16 mouse cellular contexts compared by ENCODE assay signal in the genomic region with DNA sequence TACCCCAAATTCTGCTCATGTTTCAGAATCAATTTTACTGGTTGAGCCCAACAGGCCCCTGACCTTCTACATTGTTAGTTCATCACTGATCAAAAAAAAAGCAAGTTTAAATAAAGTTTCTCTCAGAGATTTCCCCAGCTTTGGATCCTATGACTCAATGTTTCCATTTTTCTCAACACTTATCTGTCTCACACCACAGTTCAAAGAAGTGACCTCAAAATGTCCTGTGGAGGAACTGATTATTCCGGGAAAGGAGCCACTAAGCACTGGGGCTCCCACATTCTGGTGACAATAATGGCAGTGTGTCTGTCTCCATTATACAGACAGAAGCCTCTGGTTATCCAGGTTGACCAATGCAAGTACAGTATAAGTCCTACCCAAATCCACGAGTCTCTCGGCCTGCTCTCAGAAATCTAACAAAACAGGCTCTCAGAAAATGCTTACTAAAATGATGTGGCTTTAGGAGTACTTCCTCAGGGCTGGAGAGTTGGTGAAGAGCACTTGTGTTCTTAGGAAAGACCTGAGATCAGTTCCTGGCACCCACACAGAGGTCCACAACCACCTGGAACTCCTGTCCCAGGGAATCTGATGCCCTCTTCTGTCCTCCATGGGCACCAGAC.
DNase-seq lines count a peak whose midpoint lies in the region; ATAC-seq and TF ChIP-seq lines count a peak whose summit lies in the region.
"Had no signal": no experiment of that assay in that cellular context is flagged by ENCODE, and none has a peak within 500 bp of the region (broad histone marks: within the 10 kb centered on the region; RNA-seq: fewer than 3 reads in every experiment).

No protein-coding gene starts in this region.

- peaks cover 19% of the 10 kb centered on the region for H3K4me1 ChIP-seq in heart, embryonic 13.5 days
- H3K4me1 ChIP-seq in heart, adult 2 months (ENCODE audit: control insufficient read depth, insufficient read depth, low read length) = peaks cover 8% of the 10 kb centered on the region
- no peaks in the 10 kb centered on the region for H3K4me1 ChIP-seq in lung, postnatal 0 days (ENCODE audit: insufficient read depth, low read depth, low read length)
- no peaks in the 10 kb centered on the region for H3K4me1 ChIP-seq in lung, adult 2 months (ENCODE audit: control insufficient read depth, insufficient read depth, low read length)
- no peaks in the 10 kb centered on the region for H3K4me1 ChIP-seq in heart, postnatal 0 days (ENCODE audit: control insufficient read depth, insufficient read depth)
- H3K4me1 ChIP-seq: stomach, embryonic 15.5 days had no signal

- H3K27me3 ChIP-seq in heart, embryonic 13.5 days (replicated peaks) = no peaks in the 10 kb centered on the region
- H3K27me3 ChIP-seq in heart, adult 2 months (ENCODE audit: control insufficient read depth, insufficient read depth, low read length) = no peaks in the 10 kb centered on the region
- no peaks in the 10 kb centered on the region for H3K27me3 ChIP-seq in lung, postnatal 0 days (replicated peaks; ENCODE audit: insufficient read depth, low read length)
- H3K27me3 ChIP-seq in heart, postnatal 0 days (ENCODE audit: control insufficient read depth, insufficient read depth, low read length) = no peaks in the 10 kb centered on the region
- H3K27me3 ChIP-seq: megakaryocyte, embryonic 14.5 days; stomach, embryonic 15.5 days had no signal

- H3K79me2 ChIP-seq in heart, adult 2 months (replicated peaks; ENCODE audit: control insufficient read depth, insufficient read depth, low read length) = 0 out of 2 replicates have a peak, but pooled peaks cover 1% of the 10 kb centered on the region

- peaks cover 10% of the 10 kb centered on the region; the same call in 1 of the 2 replicates for H3K9me3 ChIP-seq in heart, embryonic 13.5 days
- H3K9me3 ChIP-seq in lung, postnatal 0 days (ENCODE audit: low read length) = no peaks in the 10 kb centered on the region
- peaks cover 3% of the 10 kb centered on the region; the same call in 1 of the 2 replicates for H3K9me3 ChIP-seq in heart, postnatal 0 days (replicated peaks; ENCODE audit: control insufficient read depth, low read length)
- H3K9me3 ChIP-seq: forebrain, embryonic 10.5 days; stomach, embryonic 15.5 days had no signal

- no peak for TF ChIP-seq EP300 in heart, adult 2 months (IDR thresholded peaks at IDR 0.05; ENCODE audit: insufficient read depth, low read depth, low read length)
- TF ChIP-seq EP300 in lung, postnatal 0 days (IDR thresholded peaks at IDR 0.05) = peak; percentile 14; the same call in 1 of the 2 replicates
- TF ChIP-seq EP300 in heart, postnatal 0 days (IDR thresholded peaks at IDR 0.05; ENCODE audit: low read depth) = 0 out of 2 replicates have a peak, but pooled peaks have one; percentile 31

- peaks cover 16% of the 10 kb centered on the region for H3K36me3 ChIP-seq in heart, embryonic 13.5 days
- H3K36me3 ChIP-seq in heart, adult 2 months (ENCODE audit: control insufficient read depth, insufficient read depth, low read length) = no peaks in the 10 kb centered on the region
- H3K36me3 ChIP-seq in lung, postnatal 0 days (ENCODE audit: insufficient read depth, low read length) = no peaks in the 10 kb centered on the region
- H3K36me3 ChIP-seq in heart, postnatal 0 days (replicated peaks; ENCODE audit: control insufficient read depth, insufficient read depth, low read length) = no peaks in the 10 kb centered on the region; the same call in 1 of the 2 replicates
- H3K36me3 ChIP-seq: forebrain, embryonic 10.5 days; hindbrain, embryonic 10.5 days; stomach, embryonic 15.5 days had no signal

- ATAC-seq in heart, embryonic 13.5 days (ENCODE audit: extremely low read depth, insufficient number of reproducible peaks, low FRiP score, low TSS enrichment) = no peak
- peak; percentile 77 for ATAC-seq in lung, postnatal 0 days
- peak; percentile 63 for ATAC-seq in heart, postnatal 0 days (ENCODE audit: insufficient read depth, low read depth)

- no peak for TF ChIP-seq CTCF in heart, adult 2 months (IDR thresholded peaks at IDR 0.05)
- TF ChIP-seq CTCF in lung, postnatal 0 days (IDR thresholded peaks at IDR 0.05) = no peak
- TF ChIP-seq CTCF in lung, adult 2 months (IDR thresholded peaks at IDR 0.05; ENCODE audit: insufficient read depth, low read length) = no peak
- TF ChIP-seq CTCF in heart, postnatal 0 days (IDR thresholded peaks at IDR 0.05; ENCODE audit: low read depth) = no peak

- H3K4me2 ChIP-seq in heart, embryonic 13.5 days = no peak overlapping the region
- no peak overlapping the region for H3K4me2 ChIP-seq in lung, postnatal 0 days (replicated peaks; ENCODE audit: low read depth, low read length)
- no peak overlapping the region for H3K4me2 ChIP-seq in heart, postnatal 0 days (ENCODE audit: low read depth, low read length)
- H3K4me2 ChIP-seq: lung, embryonic 14.5 days; stomach, embryonic 15.5 days had no signal

- no peak for TF ChIP-seq POLR2A in heart, adult 2 months (IDR thresholded peaks at IDR 0.05; ENCODE audit: insufficient read depth, low read depth, low read length)
- TF ChIP-seq POLR2A in lung, adult 2 months (IDR thresholded peaks at IDR 0.05; ENCODE audit: borderline replicate concordance, extremely low read depth, low read depth, low read length) = no peak

- H3K27ac ChIP-seq in heart, embryonic 13.5 days (replicated peaks) = peak overlapping the region; percentile 68
- H3K27ac ChIP-seq in heart, adult 2 months = no peak overlapping the region
- H3K27ac ChIP-seq in lung, postnatal 0 days (ENCODE audit: low read length) = peak overlapping the region; percentile 39; the same call in 1 of the 2 replicates
- peak overlapping the region; percentile 10; the same call in 1 of the 2 replicates for H3K27ac ChIP-seq in heart, postnatal 0 days (ENCODE audit: low read depth)
- H3K27ac ChIP-seq: forebrain, embryonic 10.5 days; stomach, embryonic 15.5 days had no signal

- DNase-seq in heart, adult 2 months = no peak
- DNase-seq in lung, postnatal 0 days (ENCODE audit: low spot score) = peak; percentile 82
- no peak for DNase-seq in lung, adult 2 months
- peak; percentile 15 for DNase-seq in adipocyte (ENCODE audit: low spot score)
- peak; percentile 50 for DNase-seq in heart, postnatal 0 days (ENCODE audit: low spot score)
- no peak for DNase-seq in spleen, postnatal 4 days (ENCODE audit: low spot score in 2 of 2)
- DNase-seq: gastrocnemius, postnatal 10 days; kidney, adult 8-10 months; lung, embryonic 14.5 days; spleen, adult 18-20 months; thymus, postnatal 14 days had no signal

- no peak overlapping the region for H3K9ac ChIP-seq in heart, embryonic 13.5 days
- H3K9ac ChIP-seq in heart, adult 2 months (ENCODE audit: low read depth, low read length) = no peak overlapping the region
- no peak overlapping the region for H3K9ac ChIP-seq in lung, postnatal 0 days (replicated peaks; ENCODE audit: low read depth)
- H3K9ac ChIP-seq in heart, postnatal 0 days (replicated peaks; ENCODE audit: low read depth, low read length) = no peak overlapping the region
- H3K9ac ChIP-seq: lung, embryonic 14.5 days; stomach, embryonic 15.5 days had no signal

- H3K4me3 ChIP-seq in heart, embryonic 13.5 days = no peak overlapping the region
- H3K4me3 ChIP-seq in heart, adult 2 months = no peak overlapping the region
- H3K4me3 ChIP-seq in lung, postnatal 0 days (ENCODE audit: low read depth, low read length) = no peak overlapping the region
- H3K4me3 ChIP-seq in lung, adult 2 months (replicated peaks; ENCODE audit: extremely low read depth, low read depth, low read length) = no peak overlapping the region
- no peak overlapping the region for H3K4me3 ChIP-seq in heart, postnatal 0 days (ENCODE audit: low read depth, low read length)
- H3K4me3 ChIP-seq: forebrain, embryonic 10.5 days; hindbrain, embryonic 10.5 days; megakaryocyte, embryonic 14.5 days; stomach, embryonic 15.5 days had no signal

- intact Hi-C loops in heart, adult 2 months (cut with DNase I) = no loop called here

- WGBS in heart, embryonic 13.5 days = 52% methylated on average over 3 of the region's 3 CpGs
- 52% methylated on average over 3 of the region's 3 CpGs for WGBS in heart, adult 2 months
- WGBS in lung, postnatal 0 days = 61% methylated on average over 3 of the region's 3 CpGs
- WGBS in lung, adult 2 months = 64% methylated on average over 3 of the region's 3 CpGs
- WGBS in heart, postnatal 0 days = 59% methylated on average over 3 of the region's 3 CpGs

Comparison
In these comparisons a context has a peak if more than half of its experiments do, and no peak if none do; other contexts are left out.
1. DNase-seq: peak in lung, postnatal 0 days (single experiment), adipocyte (single experiment) and heart, postnatal 0 days (single experiment); none in heart, adult 2 months (0 of 2), lung, adult 2 months (single experiment) and spleen, postnatal 4 days (0 of 2).